Mouse (Mus musculus) cerebellum, adult 18-20 months (tissue): Measurements from ENCODE around the gene Itga7.
A peak's percentile ranks its signal among the peaks of the same experiment; 100 is the strongest.

Experiments
- DNase-seq, 2 experiments: peaks; one replicate each; pipeline ENCODE4 v3.0.0; 2021

The Itga7 gene

GRCm38 (mm10) chr10:128912268-128912667 is 21.4 kb upstream of the Itga7 start:
- no peak for DNase-seq

DNA sequence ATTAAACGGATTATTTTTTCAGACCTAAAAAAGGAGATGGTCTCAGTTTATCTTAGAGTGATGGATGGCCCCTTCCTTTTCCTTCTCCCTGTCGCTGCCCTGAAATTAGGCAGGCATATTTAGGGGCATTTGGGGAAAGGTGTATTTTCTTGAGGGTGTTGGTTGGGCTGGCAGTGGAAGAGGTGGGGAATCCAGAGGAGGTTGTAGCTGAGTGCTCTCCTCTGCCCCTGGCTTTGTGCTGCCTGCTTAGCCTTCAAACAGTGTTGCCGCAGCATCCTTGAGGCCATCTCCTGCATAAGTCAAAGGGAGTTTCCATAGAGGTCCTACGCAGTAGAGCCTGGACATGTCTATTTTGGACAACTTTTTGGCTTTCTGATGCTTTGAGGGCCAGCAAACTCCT is 20.8 kb upstream of the Itga7 start:
- DNase-seq = no peak

GRCm38 (mm10) chr10:128913219-128913618 is 20.4 kb upstream of the Itga7 start:
- DNase-seq = peak; percentile 92 to 95

DNA sequence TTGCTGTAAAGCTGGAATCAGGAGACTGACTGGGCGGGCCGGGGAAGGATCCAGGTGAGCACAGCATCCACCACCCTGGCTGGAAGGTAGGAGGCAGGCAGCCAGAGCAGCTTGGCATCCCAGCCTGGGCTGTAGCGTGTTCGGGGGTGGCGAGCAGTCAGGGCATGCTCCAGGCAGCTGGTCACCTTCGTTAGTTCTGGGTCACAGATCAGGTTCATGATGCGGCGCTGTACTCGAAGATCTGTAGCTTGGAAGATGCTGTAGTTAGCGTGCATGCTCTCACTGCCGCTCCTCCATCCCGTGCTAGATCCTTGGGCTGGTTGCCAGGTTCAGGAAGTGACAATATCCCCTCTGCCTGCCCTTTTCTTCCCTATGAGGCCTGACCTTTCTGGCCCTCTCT is 19.9 kb upstream of the Itga7 start:
- no peak for DNase-seq

GRCm38 (mm10) chr10:128915550-128915949 is 18.1 kb upstream of the Itga7 start:
- no peak for DNase-seq

GRCm38 (mm10) chr10:128916665-128917064 is 17.0 kb upstream of the Itga7 start:
- DNase-seq = no peak

DNA sequence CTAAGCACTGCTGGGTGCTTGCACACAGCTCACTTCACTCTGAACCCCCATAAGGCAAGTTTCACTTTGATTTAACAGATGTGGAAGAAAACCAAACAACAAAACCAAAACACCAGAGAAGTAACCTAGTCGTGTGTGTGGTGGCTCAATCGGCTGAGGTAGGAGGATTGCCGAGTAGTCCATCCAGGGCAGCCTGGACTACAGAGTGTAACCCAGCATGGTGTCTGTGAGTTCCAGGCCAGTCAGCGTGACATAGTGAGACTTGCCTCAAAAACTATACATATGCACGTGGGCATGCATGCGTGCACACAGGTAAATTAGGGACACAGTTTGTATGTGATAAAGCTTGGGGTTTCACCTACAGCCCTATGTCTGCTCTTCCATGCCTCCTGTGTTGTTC is 16.2 kb upstream of the Itga7 start:
- DNase-seq = no peak

DNA sequence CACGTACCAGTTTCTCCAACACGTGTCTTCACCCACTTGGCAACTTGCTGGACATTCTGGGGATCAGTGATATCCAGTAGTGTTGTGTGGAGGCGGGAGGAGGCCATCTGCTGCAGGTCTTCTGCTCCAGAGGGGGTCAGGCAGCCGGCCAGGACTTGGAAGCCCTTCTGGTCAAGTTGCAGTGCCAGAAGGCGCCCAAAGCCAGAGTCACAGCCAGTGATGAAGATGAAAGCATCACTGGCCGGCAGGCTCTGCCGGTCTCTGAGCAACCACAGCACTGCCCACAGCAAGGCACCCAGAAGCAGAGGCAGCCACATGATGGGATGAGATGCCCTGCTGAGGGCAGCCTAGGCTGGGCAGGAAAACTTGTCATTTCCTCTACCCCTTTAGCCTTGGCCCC is 15.4 kb upstream of the Itga7 start:
- DNase-seq = peak; percentile 92 to 97

- DNase-seq = peak in 1 of 2 experiments; percentile 50
These were observed 14.4 kb upstream of the Itga7 start for GRCm38 (mm10) chr10:128919203-128919631.

GRCm38 (mm10) chr10:128919966-128920365 is 13.7 kb upstream of the Itga7 start:
- no peak for DNase-seq

- DNase-seq = no peak
These were observed 12.9 kb upstream of the Itga7 start for GRCm38 (mm10) chr10:128920736-128921161.

DNA sequence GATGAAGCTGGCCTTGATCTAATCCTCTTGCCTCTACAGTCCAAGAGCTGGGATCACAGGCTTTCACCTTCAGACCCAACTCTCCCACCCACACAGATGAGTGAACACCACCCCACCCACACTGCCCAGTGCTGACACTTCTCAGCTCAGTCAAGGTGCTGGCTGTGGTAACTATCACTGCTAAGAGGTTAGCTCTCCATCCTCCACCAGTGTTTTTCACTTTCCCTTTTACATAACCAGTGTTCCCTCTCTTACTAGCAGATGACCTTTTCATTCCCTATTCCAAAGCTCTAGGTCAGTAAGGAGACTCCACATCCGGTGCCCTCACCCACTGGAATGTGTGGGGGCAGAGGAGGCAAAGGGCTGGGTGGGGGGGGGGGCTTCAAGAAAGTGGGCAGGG is 12.4 kb upstream of the Itga7 start:
- DNase-seq = no peak

- DNase-seq = no peak
These were observed 11.5 kb upstream of the Itga7 start for GRCm38 (mm10) chr10:128921883-128922821.

- DNase-seq = no peak
These were observed 10.9 kb upstream of the Itga7 start, which contains the start of gene Rdh5 for GRCm38 (mm10) chr10:128922822-128923012. TSS of gene Rdh5 (minus strand) at chr10:128922888.

DNA sequence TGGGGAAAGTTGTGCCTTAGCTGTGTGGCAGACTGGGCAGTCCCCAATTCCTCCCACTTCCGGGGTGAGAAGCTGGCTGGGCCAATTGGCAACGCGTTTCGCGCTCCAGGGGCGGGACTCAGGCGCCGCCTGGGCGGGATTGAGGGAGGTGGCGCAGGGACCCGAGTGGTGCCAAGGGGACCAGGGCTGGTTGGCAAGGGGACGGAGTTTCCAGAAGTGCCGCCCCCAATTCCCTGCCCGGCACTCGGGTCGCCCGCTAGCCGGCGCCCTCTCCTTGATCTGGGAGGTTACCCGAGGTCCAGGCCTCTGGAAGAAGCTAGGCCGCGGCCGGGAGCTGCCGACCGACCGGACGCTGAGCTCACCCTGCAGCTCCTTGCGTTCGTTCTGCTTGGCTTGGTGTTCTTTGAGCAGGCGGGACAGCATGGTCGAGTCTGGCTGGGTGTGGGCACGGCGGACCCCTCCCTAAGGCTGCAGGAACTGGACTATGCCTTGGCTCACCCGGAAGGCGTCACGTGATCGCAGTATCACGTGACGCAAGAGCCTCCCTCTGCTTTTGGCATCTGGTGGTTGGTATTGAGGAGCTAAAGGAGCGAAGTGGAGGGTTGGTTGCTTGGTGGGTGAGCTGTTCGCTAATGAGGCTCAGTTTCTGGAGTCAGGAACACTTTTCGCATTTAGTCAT is 10.5 kb upstream of the Itga7 start:
- DNase-seq = peak; percentile 94 to 97

- DNase-seq = peak in 1 of 2 experiments; percentile 46
These were observed 9.7 kb upstream of the Itga7 start, which contains the start of gene Bloc1s1 for GRCm38 (mm10) chr10:128923935-128924334. TSS of gene Bloc1s1 (minus strand) at chr10:128924035.

DNA sequence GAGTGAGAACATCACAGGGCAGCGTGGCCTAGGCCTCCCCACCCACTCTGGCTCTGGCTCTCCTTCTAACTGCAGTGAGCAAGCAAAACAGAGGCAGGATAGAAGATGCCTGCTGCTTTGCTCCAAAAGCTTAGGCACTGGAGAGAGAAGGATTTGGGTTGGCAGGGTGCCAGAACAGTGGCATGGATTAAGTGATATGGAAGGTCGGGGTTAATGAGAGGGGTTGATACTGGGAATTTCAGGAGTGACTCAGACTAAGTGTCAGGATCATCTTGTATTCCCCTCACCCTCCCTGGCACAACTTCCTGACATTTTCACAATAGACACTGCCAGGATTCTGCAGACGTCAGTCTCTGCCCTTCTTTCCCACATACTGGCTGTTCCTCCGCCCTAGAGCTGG is 5.3 kb upstream of the Itga7 start:
- no peak for DNase-seq

DNA sequence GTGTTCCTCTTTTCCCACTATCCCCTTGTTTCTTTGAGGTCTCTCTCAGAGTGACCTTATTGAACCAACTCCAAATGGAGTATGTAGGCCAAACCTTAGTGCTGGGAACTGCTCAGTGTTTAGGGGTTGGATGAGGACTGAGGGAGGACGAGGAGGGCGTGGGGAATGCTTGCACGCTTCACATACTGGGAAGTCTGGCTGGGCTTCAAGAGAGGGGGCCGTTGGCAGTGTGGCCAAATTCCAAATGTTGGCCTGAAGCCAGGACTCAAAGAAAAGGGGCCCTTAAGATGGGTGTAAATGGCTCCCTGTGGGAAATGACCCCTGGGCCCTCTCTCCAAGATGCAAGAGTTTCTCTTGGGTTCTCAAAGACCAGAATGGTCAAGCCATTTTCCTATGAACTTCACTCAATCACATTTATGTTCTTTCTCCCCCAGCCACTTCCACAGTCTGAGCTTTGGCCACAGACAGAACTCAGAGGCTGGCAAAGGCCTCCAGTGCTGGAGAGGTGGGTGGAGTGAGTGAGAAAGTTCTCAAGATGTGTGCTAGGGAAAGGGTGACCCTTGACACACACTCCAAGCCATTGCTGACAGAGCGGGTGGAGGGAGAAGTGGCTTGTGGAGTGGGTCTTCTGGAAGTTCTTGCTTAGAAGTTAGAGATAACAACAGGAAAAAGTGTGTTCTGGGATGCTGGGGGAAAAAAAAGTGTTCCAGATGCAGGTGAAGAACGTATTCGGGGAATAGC is 3.8 kb upstream of the Itga7 start:
- DNase-seq = no peak

DNA sequence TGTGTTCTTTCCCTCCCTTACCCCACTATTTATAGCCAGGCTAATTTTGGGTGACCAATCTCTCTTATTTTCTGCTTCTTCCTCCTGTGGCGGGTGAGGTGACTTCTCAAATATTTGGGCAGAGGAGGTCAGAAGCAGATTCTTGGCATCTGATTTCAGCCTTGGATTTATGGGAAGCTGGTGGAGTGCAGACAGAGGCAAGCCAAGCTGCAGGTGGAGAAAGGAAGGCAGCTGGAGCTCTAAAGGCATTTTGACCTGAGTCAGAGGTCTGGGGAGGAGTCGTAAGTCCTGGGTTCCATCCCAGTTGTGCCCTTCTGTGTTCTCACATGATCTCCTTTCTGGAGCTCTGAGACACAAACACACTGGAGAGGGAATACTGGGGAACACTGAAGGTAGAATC is 2.2 kb upstream of the Itga7 start:
- no peak for DNase-seq

DNA sequence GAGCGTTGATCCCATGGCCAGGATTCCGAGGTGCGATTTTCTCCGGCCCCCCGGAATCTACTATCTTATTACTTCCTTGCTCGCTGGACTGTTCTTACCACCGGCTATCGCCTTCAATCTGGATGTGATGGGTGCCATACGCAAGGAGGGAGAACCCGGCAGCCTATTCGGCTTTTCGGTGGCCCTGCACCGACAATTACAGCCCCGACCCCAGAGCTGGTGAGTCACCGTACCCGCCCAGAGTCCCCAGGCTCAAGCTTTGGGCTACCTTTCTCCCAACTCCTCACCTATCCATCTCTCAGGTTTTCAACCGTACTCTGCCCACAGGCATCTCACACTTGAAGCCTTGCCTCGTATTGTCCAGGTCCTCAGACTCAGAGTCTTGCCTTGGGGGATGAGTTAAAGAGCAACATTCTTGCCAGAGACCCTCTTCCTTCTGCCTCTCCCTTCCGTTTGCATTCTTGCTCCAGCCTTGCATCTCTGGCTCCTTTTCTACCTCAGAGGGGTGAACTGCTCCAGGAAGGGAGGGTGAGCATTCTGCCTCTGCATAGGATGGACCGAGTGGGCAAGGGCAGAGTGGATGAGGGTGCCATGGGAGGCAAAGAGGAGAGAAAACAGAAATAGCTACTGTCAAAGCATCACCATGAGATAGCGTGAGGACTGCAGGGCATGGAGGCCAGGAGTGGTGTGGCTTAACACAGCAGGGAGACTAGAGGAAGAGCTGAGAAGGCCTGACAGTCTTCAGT is 531 bp downstream of the Itga7 start:
- DNase-seq = peak; percentile 24 to 51

DNA sequence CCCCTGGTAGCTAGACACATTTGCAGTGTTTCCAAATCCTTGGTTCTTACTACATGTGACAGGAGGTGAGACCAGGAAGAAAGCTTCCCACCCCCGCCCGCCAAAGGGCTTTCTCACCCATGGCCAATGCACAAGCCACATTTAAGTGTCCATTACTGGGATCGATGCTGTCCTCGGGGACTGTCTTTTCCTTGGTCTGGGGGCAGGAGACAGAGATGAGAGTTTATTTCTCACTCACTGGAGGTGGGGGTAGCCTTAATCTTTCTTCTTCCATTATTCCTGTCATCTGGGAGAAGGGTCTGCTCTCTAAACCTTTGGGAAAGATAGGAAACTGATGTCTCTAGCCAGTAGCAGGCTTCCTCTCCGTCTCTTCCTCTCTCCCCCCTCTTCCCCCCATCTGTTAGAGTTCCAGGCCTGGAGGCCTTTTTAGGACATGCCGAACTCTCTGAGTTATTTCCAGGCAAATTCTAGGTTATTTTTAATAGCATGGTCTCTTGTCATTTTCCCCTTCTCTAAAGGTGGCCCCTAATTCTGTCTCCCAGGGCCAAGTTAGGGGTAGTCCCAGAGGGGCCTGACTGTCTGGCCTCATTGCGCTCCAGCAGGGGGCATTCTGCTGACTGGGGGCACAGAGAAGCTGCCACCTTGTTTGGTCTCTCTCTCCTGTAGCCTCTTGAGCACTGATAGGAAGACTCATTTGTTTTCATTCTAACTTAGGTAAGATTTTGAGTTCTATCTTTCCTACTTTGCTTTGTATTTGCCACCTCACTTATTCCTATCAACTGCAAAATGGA is 1.6 kb downstream of the Itga7 start:
- peak in 1 of 2 experiments; percentile 41 for DNase-seq
